Mouse (Mus musculus) CH12.LX (cell line): ENCODE measurements around the gene Borcs7. TPM values are rescaled to one million over a fixed set of nuclear protein-coding genes. Genes with fewer than 3 reads are reported as not detected.

Experiments used
- DNase-seq: peaks from one replicate; pipeline ENCODE4 v3.0.0-alpha.2; 2013; ENCODE audit errors: extremely low read depth
- H3K27ac ChIP-seq: 2 replicates; pipeline ENCODE4 v1.5.1; 2012; ENCODE audit warnings: low read depth, mild to moderate bottlenecking, control low read depth, moderate library complexity; ENCODE audit not compliant: insufficient read depth
- H3K27me3 ChIP-seq: replicated peaks from 2 replicates; pipeline ENCODE3; 2012; ENCODE audit warnings: inconsistent platforms
- H3K36me3 ChIP-seq, 2 experiments: replicated peaks in 1 of 2; 2 replicates each; pipeline versions ENCODE3 to v1.6.1; 2012; ENCODE audit warnings: inconsistent platforms in 1 of 2, low read length in 1 of 2, mild to moderate bottlenecking in 1 of 2, mixed read lengths in 1 of 2, moderate library complexity in 1 of 2; ENCODE audit not compliant: control insufficient read depth in 1 of 2, insufficient read depth in 1 of 2
- H3K4me1 ChIP-seq, 2 experiments: 2 replicates each; pipeline ENCODE4 v1.6.1; 2012; ENCODE audit warnings: inconsistent platforms in 1 of 2, moderate library complexity in 1 of 2; ENCODE audit not compliant: insufficient read depth in 2 of 2, control insufficient read depth in 1 of 2
- H3K4me2 ChIP-seq: 2 replicates; pipeline ENCODE4 v1.6.1; 2012; ENCODE audit warnings: low read depth, mild to moderate bottlenecking, control low read depth; ENCODE audit not compliant: poor library complexity, insufficient read depth, severe bottlenecking
- H3K4me3 ChIP-seq, 3 experiments: fragments of 150-350 bp in 1 of 3; sonication (generic) in 1 of 3; replicated peaks in 1 of 3; 2 replicates each; pipeline versions ENCODE3 to v1.5.1; 2011 to 2012; ENCODE audit warnings: low read depth in 2 of 3, low read length in 2 of 3, mild to moderate bottlenecking in 2 of 3, moderate library complexity in 2 of 3, control low read depth in 1 of 3, improper control_type of control experiment in 1 of 3, inconsistent platforms in 1 of 3, mixed read lengths in 1 of 3; ENCODE audit not compliant: poor library complexity in 1 of 3
- H3K79me2 ChIP-seq: replicated peaks from 2 replicates; pipeline ENCODE4 v1.6.1; 2012; ENCODE audit warnings: mild to moderate bottlenecking, moderate library complexity; ENCODE audit not compliant: control insufficient read depth, poor library complexity, insufficient read depth, severe bottlenecking; ENCODE audit errors: extremely low read depth
- H3K9ac ChIP-seq: 2 replicates; pipeline ENCODE4 v1.6.1; 2012; ENCODE audit warnings: low read depth, mild to moderate bottlenecking, control low read depth, moderate library complexity; ENCODE audit not compliant: insufficient read depth
- H3K9me3 ChIP-seq: replicated peaks from 2 replicates; pipeline ENCODE3; 2012; ENCODE audit warnings: low read length, inconsistent platforms, mixed read lengths
- BHLHE40 ChIP-seq: IDR thresholded peaks from 2 replicates; pipeline ENCODE4 v1.6.1; 2011; ENCODE audit warnings: mild to moderate bottlenecking, low read depth, low read length, improper control_type of control experiment
- CHD1 ChIP-seq: IDR thresholded peaks from 2 replicates; pipeline ENCODE4 v1.6.1; 2012; ENCODE audit warnings: low read depth, low read length, improper control_type of control experiment, inconsistent platforms
- CTCF ChIP-seq, 2 experiments: IDR thresholded peaks in 1 of 2; conservative IDR thresholded peaks in 1 of 2; 2 replicates each; pipeline ENCODE4 v1.5.1; 2011 to 2012; ENCODE audit warnings: low read depth in 2 of 2, low read length in 2 of 2, improper control_type of control experiment in 1 of 2, inconsistent platforms in 1 of 2, mild to moderate bottlenecking in 1 of 2, moderate library complexity in 1 of 2
- E2F4 ChIP-seq: IDR thresholded peaks from 2 replicates; pipeline ENCODE4 v1.6.1; 2011; ENCODE audit warnings: low read depth, low read length, improper control_type of control experiment; ENCODE audit not compliant: insufficient replicate concordance
- EP300 ChIP-seq: IDR thresholded peaks from 2 replicates; pipeline ENCODE4 v1.6.1; 2011; ENCODE audit warnings: low read length, improper control_type of control experiment
- GABPA ChIP-seq: IDR thresholded peaks from 2 replicates; pipeline ENCODE4 v1.6.1; 2012; ENCODE audit warnings: low read depth, low read length, improper control_type of control experiment, inconsistent platforms; ENCODE audit not compliant: insufficient replicate concordance
- HCFC1 ChIP-seq: IDR thresholded peaks from 2 replicates; pipeline ENCODE4 v1.6.1; 2012; ENCODE audit warnings: low read depth, mild to moderate bottlenecking, inconsistent platforms, low read length, improper control_type of control experiment
- IRF4 ChIP-seq: IDR thresholded peaks from 2 replicates; pipeline ENCODE4 v1.6.1; 2014; ENCODE audit warnings: low read depth, mild to moderate bottlenecking, inconsistent platforms, low read length, improper control_type of control experiment
- MAFK ChIP-seq: IDR thresholded peaks from 2 replicates; pipeline ENCODE4 v1.6.1; 2011; ENCODE audit warnings: low read length, improper control_type of control experiment; ENCODE audit not compliant: insufficient replicate concordance
- MAZ ChIP-seq: IDR thresholded peaks from 2 replicates; pipeline ENCODE4 v1.6.1; 2012; ENCODE audit warnings: low read depth, mild to moderate bottlenecking, inconsistent platforms, low read length, improper control_type of control experiment, moderate library complexity
- MEF2A ChIP-seq: IDR thresholded peaks from 2 replicates; pipeline ENCODE4 v1.6.1; 2014; ENCODE audit warnings: low read depth, mild to moderate bottlenecking, inconsistent platforms, low read length, improper control_type of control experiment, borderline replicate concordance
- MXI1 ChIP-seq: IDR thresholded peaks from 2 replicates; pipeline ENCODE4 v1.6.1; 2011; ENCODE audit warnings: mild to moderate bottlenecking, low read depth, low read length, improper control_type of control experiment
- MYC ChIP-seq: IDR thresholded peaks from 2 replicates; pipeline ENCODE4 v1.6.1; 2011; ENCODE audit warnings: low read depth, mild to moderate bottlenecking, improper control_type of control experiment, low read length
- NRF1 ChIP-seq: IDR thresholded peaks from 2 replicates; pipeline ENCODE4 v1.6.1; 2014; ENCODE audit warnings: low read depth, mild to moderate bottlenecking, inconsistent platforms, low read length, improper control_type of control experiment, moderate library complexity
- POLR2A ChIP-seq: IDR thresholded peaks from 2 replicates; pipeline ENCODE4 v1.6.1; 2011; ENCODE audit warnings: low read depth, mild to moderate bottlenecking, improper control_type of control experiment, low read length
- RAD21 ChIP-seq: IDR thresholded peaks from 2 replicates; pipeline ENCODE4 v1.6.1; 2011; ENCODE audit warnings: low read depth, mild to moderate bottlenecking, low read length, improper control_type of control experiment, moderate library complexity
- SIN3A ChIP-seq: IDR thresholded peaks from 2 replicates; pipeline ENCODE4 v1.6.1; 2012; ENCODE audit warnings: low read length, improper control_type of control experiment, inconsistent platforms
- UBTF ChIP-seq: IDR thresholded peaks from 2 replicates; pipeline ENCODE4 v1.6.1; 2012; ENCODE audit warnings: low read depth, mild to moderate bottlenecking, inconsistent platforms, low read length, improper control_type of control experiment, moderate library complexity
- USF1 ChIP-seq: IDR thresholded peaks from 2 replicates; pipeline ENCODE4 v1.6.1; 2014; ENCODE audit warnings: low read depth, mild to moderate bottlenecking, inconsistent platforms, low read length, improper control_type of control experiment
- ZNF384 ChIP-seq: IDR thresholded peaks from 2 replicates; pipeline ENCODE4 v1.6.1; 2012; ENCODE audit warnings: low read depth, low read length, improper control_type of control experiment, inconsistent platforms
- dilution Hi-C: fragments of 300-500 bp; cut with MboI; formaldehyde crosslinking; loops from 2 replicates; pipeline ENCODE4 v1.14.3; 2020; ENCODE audit warnings: low sequenced_read_pairs; ENCODE audit not compliant: extremely low pct_unique_long_range_greater_than_20kb, extremely low pct_ligation_motif_present
- in situ Hi-C: fragments of 300-500 bp; cut with MboI; formaldehyde crosslinking; loops from 3 replicates; pipeline ENCODE4 v1.14.3; 2019; ENCODE audit warnings: low sequenced_read_pairs, low pct_ligation_motif_present, low pct_unique_long_range_greater_than_20kb, mixed read lengths
- polyA plus RNA-seq: library from polyadenylated mRNA; unstranded; fragments of >175 nt; gene quantifications from 2 replicates; pipeline ENCODE4 v1.2.1, GENCODE M21; 2012; ENCODE audit warnings: low read depth; ENCODE audit not compliant: insufficient read length
- total RNA-seq, 2 experiments: library from RNA; depleted of rRNA; stranded (reverse); fragments of 300-350 nt in 1 of 2; fragments of >200 nt in 1 of 2; gene quantifications; 2 replicates each; pipeline ENCODE4 v1.2.3; 2012 to 2014

Borcs7 gene
- total and polyA plus RNA-seq, 3 experiments, result 6.6 to 14.5 (median 7.6) TPM

- H3K4me2 ChIP-seq, result peak overlapping the region; percentile 94
- H3K27ac ChIP-seq, result 0 out of 2 replicates have a peak overlapping the region, but pooled peaks have one; percentile 23
- no peak for DNase-seq
- no peaks in the 10 kb centered on the region for H3K27me3 ChIP-seq
- no peak for TF ChIP-seq CHD1
- no peak for TF ChIP-seq BHLHE40
- TF ChIP-seq GABPA, result no peak
- TF ChIP-seq MYC, result no peak
- no peak for TF ChIP-seq USF1
- no peak for TF ChIP-seq POLR2A
- TF ChIP-seq, all 38 proteins: peak for 0
- peaks cover 0 to 29% of the 10 kb centered on the region in 2 experiments for H3K36me3 ChIP-seq
- H3K79me2 ChIP-seq, result no peaks in the 10 kb centered on the region
- dilution Hi-C loops, result no loop called here
- H3K4me3 ChIP-seq, result peak overlapping the region; percentile 65 to 73 (median 72)
- H3K9ac ChIP-seq, result peak overlapping the region; percentile 77
- no peaks in the 10 kb centered on the region for H3K9me3 ChIP-seq
- peaks cover 2 to 26% of the 10 kb centered on the region in 2 experiments; a peak in 2 of 4 replicates for H3K4me1 ChIP-seq
- in situ Hi-C loops, result no loop called here
Observed at GRCm38 (mm10) chr19:46690387-46690786, 681 bp downstream of the Borcs7 start.

DNA sequence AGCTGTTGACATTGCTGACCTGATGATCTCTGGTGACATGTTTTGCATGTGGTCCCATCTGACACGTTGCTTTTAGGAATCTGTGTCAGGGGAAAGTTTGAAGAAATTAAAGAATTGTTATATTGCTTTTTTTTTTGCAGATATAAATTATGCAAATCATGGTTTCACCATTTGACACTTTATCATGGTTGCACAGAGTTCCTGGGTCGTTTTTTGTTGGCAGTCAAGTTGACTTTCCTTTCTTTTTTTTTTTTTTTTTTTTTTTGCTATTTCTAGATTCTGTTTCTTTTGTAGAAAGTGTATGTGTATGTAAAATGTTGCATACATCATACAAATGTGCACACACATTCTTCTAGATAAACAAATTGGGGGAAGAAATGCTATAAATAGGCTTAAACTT is 1.4 kb downstream of the Borcs7 start:
- Histone ChIP-seq H3K9me3 (peaks cover 4% of the 10 kb centered on the region), H3K4me1 (peaks cover 2 to 27% of the 10 kb centered on the region in 2 experiments; a peak in 2 of 4 replicates), H3K9ac (peak overlapping the region; percentile 77), H3K4me3 (peak overlapping the region; percentile 65 to 73 (median 72)), H3K4me2 (peak overlapping the region; percentile 94), H3K27me3 (no peaks in the 10 kb centered on the region), H3K79me2 (no peaks in the 10 kb centered on the region), H3K36me3 (peaks cover 0 to 33% of the 10 kb centered on the region in 2 experiments), H3K27ac (no peak overlapping the region)
- dilution Hi-C loops (no loop called here), in situ Hi-C loops (no loop called here)
- TF ChIP-seq BHLHE40, result no peak
- TF ChIP-seq ZNF384, result peak; percentile 53; the same call in 1 of the 2 replicates
- TF ChIP-seq MAZ, result no peak
- TF ChIP-seq NRF1, result no peak
- no peak for TF ChIP-seq UBTF
- DNase-seq, result no peak

DNA sequence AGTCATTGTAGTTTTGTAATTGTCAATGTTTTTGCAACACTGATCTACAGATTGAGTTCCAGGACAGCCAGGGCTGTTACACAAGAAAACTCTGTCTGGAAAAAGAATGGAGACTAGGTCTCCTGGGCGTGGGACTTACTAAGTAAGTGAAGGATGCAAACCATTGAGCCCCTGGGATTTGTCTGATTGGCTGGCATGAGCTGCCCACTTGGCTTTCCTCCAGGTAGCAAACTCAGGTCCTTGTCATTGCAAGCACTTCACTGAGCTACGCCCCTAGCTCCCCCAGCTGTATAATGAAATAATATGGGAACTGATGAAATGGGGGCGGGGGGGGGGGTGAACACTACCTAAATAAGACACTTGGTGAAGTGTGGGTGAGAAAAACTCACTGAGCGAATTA is 3.4 kb downstream of the Borcs7 start:
- no peak for DNase-seq
- dilution Hi-C loops (no loop called here), in situ Hi-C loops (no loop called here)
- H3K27ac ChIP-seq, result no peak overlapping the region
- TF ChIP-seq MXI1 (no peak), E2F4 (no peak), MAZ (no peak), UBTF (no peak), EP300 (no peak), CTCF (conservative IDR thresholded peaks at IDR 0.05 in 1 of 2, IDR thresholded peaks at IDR 0.05 in 1 of 2; ENCODE audit: low read depth in 2 of 2, low read length in 2 of 2) (no peak), MAFK (no peak), MEF2A (no peak), RAD21 (no peak), HCFC1 (no peak), IRF4 (no peak), BHLHE40 (no peak), CHD1 (no peak), POLR2A (no peak), SIN3A (no peak)
- no peak overlapping the region for H3K9ac ChIP-seq
- peaks cover 0 to 43% of the 10 kb centered on the region in 2 experiments for H3K36me3 ChIP-seq
- H3K4me2 ChIP-seq, result no peak overlapping the region
- peaks cover 7 to 36% of the 10 kb centered on the region in 2 experiments for H3K4me1 ChIP-seq
- no peaks in the 10 kb centered on the region for H3K27me3 ChIP-seq
- no peak overlapping the region for H3K4me3 ChIP-seq
- no peaks in the 10 kb centered on the region for H3K79me2 ChIP-seq
- H3K9me3 ChIP-seq, result peaks cover 8% of the 10 kb centered on the region
